Mouse (Mus musculus): ENCODE measurements around the gene Dnah8. TPM values are rescaled to one million over a fixed set of nuclear protein-coding genes. Genes with fewer than 3 reads are reported as not detected.

Gene Dnah8
- polyA plus RNA-seq, 1 experiment, result 295 TPM

- no peak overlapping the region for H3K27ac ChIP-seq (ENCODE audit: control insufficient read depth, insufficient read depth, low read depth, low read length)
These were observed 94.9 kb downstream of the Dnah8 start for GRCm38 (mm10) chr17:30719031-30719430.

GRCm38 (mm10) chr17:30727788-30728187 is 103.6 kb downstream of the Dnah8 start:
- no peak overlapping the region for H3K27ac ChIP-seq (ENCODE audit: control insufficient read depth, insufficient read depth, low read depth, low read length)
- H3K4me3 ChIP-seq (ENCODE audit: control insufficient read depth, low read depth, low read length), result no peak overlapping the region
- no peaks in the 10 kb centered on the region for H3K4me1 ChIP-seq (ENCODE audit: control insufficient read depth, insufficient read depth, low read length)
- TF ChIP-seq CTCF (IDR thresholded peaks at IDR 0.05; ENCODE audit: control insufficient read depth, insufficient read depth, insufficient replicate concordance, low read depth, low read length) (peak; percentile 57; the same call in 1 of the 2 replicates), POLR2A (IDR thresholded peaks at IDR 0.05; ENCODE audit: control insufficient read depth, low read depth, low read length) (no peak)
- no peaks in the 10 kb centered on the region for H3K27me3 ChIP-seq (ENCODE audit: control insufficient read depth, insufficient read depth, low read length)
- peaks cover 3% of the 10 kb centered on the region for H3K36me3 ChIP-seq (ENCODE audit: control insufficient read depth, insufficient read depth, low read length)

More at GRCm38 (mm10) chr17:30719031-30719430, 94.9 kb downstream of the Dnah8 start:
- H3K36me3 ChIP-seq (ENCODE audit: control insufficient read depth, insufficient read depth, low read length), result no peaks in the 10 kb centered on the region; the same call in 1 of the 2 replicates
- H3K4me1 ChIP-seq (ENCODE audit: control insufficient read depth, insufficient read depth, low read length), result no peaks in the 10 kb centered on the region
- H3K4me3 ChIP-seq (ENCODE audit: control insufficient read depth, low read depth, low read length), result no peak overlapping the region
- H3K27me3 ChIP-seq (ENCODE audit: control insufficient read depth, insufficient read depth, low read length), result no peaks in the 10 kb centered on the region
- TF ChIP-seq CTCF (IDR thresholded peaks at IDR 0.05; ENCODE audit: control insufficient read depth, insufficient read depth, insufficient replicate concordance, low read depth, low read length) (peak; percentile 61; the same call in 1 of the 2 replicates), POLR2A (IDR thresholded peaks at IDR 0.05; ENCODE audit: control insufficient read depth, low read depth, low read length) (no peak)

GRCm38 (mm10) chr17:30732736-30733135 is 108.6 kb downstream of the Dnah8 start:
- Histone ChIP-seq H3K27me3 (ENCODE audit: control insufficient read depth, insufficient read depth, low read length) (no peaks in the 10 kb centered on the region), H3K36me3 (ENCODE audit: control insufficient read depth, insufficient read depth, low read length) (no peaks in the 10 kb centered on the region), H3K4me3 (ENCODE audit: control insufficient read depth, low read depth, low read length) (no peak overlapping the region), H3K27ac (ENCODE audit: control insufficient read depth, insufficient read depth, low read depth, low read length) (no peak overlapping the region), H3K4me1 (ENCODE audit: control insufficient read depth, insufficient read depth, low read length) (no peaks in the 10 kb centered on the region)
- TF ChIP-seq POLR2A (IDR thresholded peaks at IDR 0.05; ENCODE audit: control insufficient read depth, low read depth, low read length) (no peak), CTCF (IDR thresholded peaks at IDR 0.05; ENCODE audit: control insufficient read depth, insufficient read depth, insufficient replicate concordance, low read depth, low read length) (no peak)

- TF ChIP-seq CTCF (IDR thresholded peaks at IDR 0.05; ENCODE audit: control insufficient read depth, insufficient read depth, insufficient replicate concordance, low read depth, low read length) (no peak), POLR2A (IDR thresholded peaks at IDR 0.05; ENCODE audit: control insufficient read depth, low read depth, low read length) (no peak)
- Histone ChIP-seq H3K4me3 (ENCODE audit: control insufficient read depth, low read depth, low read length) (no peak overlapping the region), H3K27ac (ENCODE audit: control insufficient read depth, insufficient read depth, low read depth, low read length) (no peak overlapping the region), H3K27me3 (ENCODE audit: control insufficient read depth, insufficient read depth, low read length) (no peaks in the 10 kb centered on the region), H3K36me3 (ENCODE audit: control insufficient read depth, insufficient read depth, low read length) (no peaks in the 10 kb centered on the region), H3K4me1 (ENCODE audit: control insufficient read depth, insufficient read depth, low read length) (no peaks in the 10 kb centered on the region)
These were observed 110.6 kb downstream of the Dnah8 start for GRCm38 (mm10) chr17:30734770-30735169.

GRCm38 (mm10) chr17:30735454-30735853 is 111.3 kb downstream of the Dnah8 start:
- H3K36me3 ChIP-seq (ENCODE audit: control insufficient read depth, insufficient read depth, low read length), result no peaks in the 10 kb centered on the region
- no peak overlapping the region for H3K4me3 ChIP-seq (ENCODE audit: control insufficient read depth, low read depth, low read length)
- no peaks in the 10 kb centered on the region for H3K27me3 ChIP-seq (ENCODE audit: control insufficient read depth, insufficient read depth, low read length)
- H3K4me1 ChIP-seq (ENCODE audit: control insufficient read depth, insufficient read depth, low read length), result no peaks in the 10 kb centered on the region
- TF ChIP-seq CTCF (IDR thresholded peaks at IDR 0.05; ENCODE audit: control insufficient read depth, insufficient read depth, insufficient replicate concordance, low read depth, low read length), result peak; percentile 71; the same call in 1 of the 2 replicates
- TF ChIP-seq POLR2A (IDR thresholded peaks at IDR 0.05; ENCODE audit: control insufficient read depth, low read depth, low read length), result no peak
- no peak overlapping the region for H3K27ac ChIP-seq (ENCODE audit: control insufficient read depth, insufficient read depth, low read depth, low read length)

- no peaks in the 10 kb centered on the region for H3K27me3 ChIP-seq (ENCODE audit: control insufficient read depth, insufficient read depth, low read length)
- H3K4me1 ChIP-seq (ENCODE audit: control insufficient read depth, insufficient read depth, low read length), result no peaks in the 10 kb centered on the region
- TF ChIP-seq POLR2A (IDR thresholded peaks at IDR 0.05; ENCODE audit: control insufficient read depth, low read depth, low read length) (no peak), CTCF (IDR thresholded peaks at IDR 0.05; ENCODE audit: control insufficient read depth, insufficient read depth, insufficient replicate concordance, low read depth, low read length) (peak; percentile 50; the same call in 1 of the 2 replicates)
- no peak overlapping the region for H3K4me3 ChIP-seq (ENCODE audit: control insufficient read depth, low read depth, low read length)
- no peak overlapping the region for H3K27ac ChIP-seq (ENCODE audit: control insufficient read depth, insufficient read depth, low read depth, low read length)
- no peaks in the 10 kb centered on the region for H3K36me3 ChIP-seq (ENCODE audit: control insufficient read depth, insufficient read depth, low read length)
These were observed 113.6 kb downstream of the Dnah8 start for GRCm38 (mm10) chr17:30737797-30738196.

GRCm38 (mm10) chr17:30739769-30740168 is 115.6 kb downstream of the Dnah8 start:
- Histone ChIP-seq H3K4me1 (ENCODE audit: control insufficient read depth, insufficient read depth, low read length) (no peaks in the 10 kb centered on the region), H3K27me3 (ENCODE audit: control insufficient read depth, insufficient read depth, low read length) (no peaks in the 10 kb centered on the region), H3K27ac (ENCODE audit: control insufficient read depth, insufficient read depth, low read depth, low read length) (no peak overlapping the region), H3K36me3 (ENCODE audit: control insufficient read depth, insufficient read depth, low read length) (no peaks in the 10 kb centered on the region), H3K4me3 (ENCODE audit: control insufficient read depth, low read depth, low read length) (no peak overlapping the region)
- TF ChIP-seq POLR2A (IDR thresholded peaks at IDR 0.05; ENCODE audit: control insufficient read depth, low read depth, low read length), result no peak
- TF ChIP-seq CTCF (IDR thresholded peaks at IDR 0.05; ENCODE audit: control insufficient read depth, insufficient read depth, insufficient replicate concordance, low read depth, low read length), result no peak
